Mouse (Mus musculus): ENCODE results near the gene Nek2. TPM values are rescaled to one million over a fixed set of nuclear protein-coding genes. Genes with fewer than 3 reads are reported as not detected.

The Nek2 gene
- polyA plus RNA-seq, 2 experiments, result 14.4 to 28.8 TPM

GRCm38 (mm10) chr1:191796238-191796896, 24.9 kb upstream of the Nek2 start:
- Histone ChIP-seq H3K4me2 (ENCODE audit: low read depth) (no peak overlapping the region), H3K4me3 (ENCODE audit: insufficient read depth in 1 of 2, low read depth in 2 of 2, low read length in 2 of 2) (no peak overlapping the region), H3K4me1 (replicated peaks; ENCODE audit: control insufficient read depth in 2 of 2, insufficient read depth in 2 of 2, low read length in 1 of 2) (peaks cover 0 to 10% of the 10 kb centered on the region in 2 experiments; a peak in 2 of 4 replicates), H3K9ac (replicated peaks) (no peak overlapping the region), H3K9me3 (ENCODE audit: control insufficient read depth, low read length) (no peaks in the 10 kb centered on the region), H3K36me3 (replicated peaks; ENCODE audit: control insufficient read depth, insufficient read depth, low read depth) (no peaks in the 10 kb centered on the region), H3K27ac (no peak overlapping the region), H3K27me3 (ENCODE audit: control insufficient read depth, insufficient read depth, low read length) (no peaks in the 10 kb centered on the region)
- WGBS (ENCODE audit: insufficient replicate concordance), result 73% methylated on average over 4 of the region's 4 CpGs
- TF ChIP-seq CTCF (IDR thresholded peaks at IDR 0.05; ENCODE audit: low read depth), result no peak
- no peak for TF ChIP-seq EP300 (IDR thresholded peaks at IDR 0.05; ENCODE audit: low read depth)
- ATAC-seq (ENCODE audit: insufficient read depth) (no peak), DNase-seq (ENCODE audit: low read depth in 3 of 3, low spot score in 3 of 3) (no peak)

GRCm38 (mm10) chr1:191802093-191802819, 19.0 kb upstream of the Nek2 start:
- Histone ChIP-seq H3K9me3 (ENCODE audit: control insufficient read depth, low read length) (no peaks in the 10 kb centered on the region), H3K4me1 (replicated peaks; ENCODE audit: control insufficient read depth in 2 of 2, insufficient read depth in 2 of 2, low read length in 1 of 2) (no peaks in the 10 kb centered on the region), H3K36me3 (replicated peaks; ENCODE audit: control insufficient read depth, insufficient read depth, low read depth) (no peaks in the 10 kb centered on the region), H3K9ac (replicated peaks) (no peak overlapping the region), H3K4me3 (ENCODE audit: insufficient read depth in 1 of 2, low read depth in 2 of 2, low read length in 2 of 2) (no peak overlapping the region), H3K4me2 (ENCODE audit: low read depth) (no peak overlapping the region), H3K27me3 (ENCODE audit: control insufficient read depth, insufficient read depth, low read length) (no peaks in the 10 kb centered on the region), H3K27ac (no peak overlapping the region)
- TF ChIP-seq CTCF (IDR thresholded peaks at IDR 0.05; ENCODE audit: low read depth) (no peak), EP300 (IDR thresholded peaks at IDR 0.05; ENCODE audit: low read depth) (no peak)
- no peak for ATAC-seq (ENCODE audit: insufficient read depth)
- WGBS (ENCODE audit: insufficient replicate concordance), result 50% methylated on average over 9 of the region's 9 CpGs
- no peak for DNase-seq (ENCODE audit: low read depth in 3 of 3, low spot score in 3 of 3)

GRCm38 (mm10) chr1:191802820-191803655, 18.2 kb upstream of the Nek2 start:
- WGBS (ENCODE audit: insufficient replicate concordance), result 48% methylated on average over 10 of the region's 10 CpGs
- Histone ChIP-seq H3K36me3 (replicated peaks; ENCODE audit: control insufficient read depth, insufficient read depth, low read depth) (no peaks in the 10 kb centered on the region), H3K9me3 (ENCODE audit: control insufficient read depth, low read length) (no peaks in the 10 kb centered on the region), H3K4me3 (ENCODE audit: insufficient read depth in 1 of 2, low read depth in 2 of 2, low read length in 2 of 2) (no peak overlapping the region), H3K9ac (replicated peaks) (no peak overlapping the region), H3K27ac (no peak overlapping the region), H3K27me3 (ENCODE audit: control insufficient read depth, insufficient read depth, low read length) (no peaks in the 10 kb centered on the region), H3K4me1 (replicated peaks; ENCODE audit: control insufficient read depth in 2 of 2, insufficient read depth in 2 of 2, low read length in 1 of 2) (no peaks in the 10 kb centered on the region), H3K4me2 (ENCODE audit: low read depth) (no peak overlapping the region)
- ATAC-seq (ENCODE audit: insufficient read depth) (no peak), DNase-seq (ENCODE audit: low read depth in 3 of 3, low spot score in 3 of 3) (no peak)
- no peak for TF ChIP-seq CTCF (IDR thresholded peaks at IDR 0.05; ENCODE audit: low read depth)
- no peak for TF ChIP-seq EP300 (IDR thresholded peaks at IDR 0.05; ENCODE audit: low read depth)

GRCm38 (mm10) chr1:191804747-191805146, 16.5 kb upstream of the Nek2 start:
- DNase-seq (ENCODE audit: low read depth in 3 of 3, low spot score in 3 of 3), result no peak
- ATAC-seq (ENCODE audit: insufficient read depth), result no peak
- WGBS (ENCODE audit: insufficient replicate concordance), result 33% methylated on average over 5 of the region's 5 CpGs

GRCm38 (mm10) chr1:191805788-191806187, 15.5 kb upstream of the Nek2 start:
- Histone ChIP-seq H3K4me2 (ENCODE audit: low read depth) (no peak overlapping the region), H3K9ac (replicated peaks) (no peak overlapping the region), H3K27me3 (ENCODE audit: control insufficient read depth, insufficient read depth, low read length) (no peaks in the 10 kb centered on the region), H3K4me1 (replicated peaks; ENCODE audit: control insufficient read depth in 2 of 2, insufficient read depth in 2 of 2, low read length in 1 of 2) (no peaks in the 10 kb centered on the region), H3K36me3 (replicated peaks; ENCODE audit: control insufficient read depth, insufficient read depth, low read depth) (no peaks in the 10 kb centered on the region), H3K4me3 (ENCODE audit: insufficient read depth in 1 of 2, low read depth in 2 of 2, low read length in 2 of 2) (no peak overlapping the region), H3K9me3 (ENCODE audit: control insufficient read depth, low read length) (no peaks in the 10 kb centered on the region), H3K27ac (no peak overlapping the region)
- 62% methylated on average over 6 of the region's 6 CpGs for WGBS (ENCODE audit: insufficient replicate concordance)
- DNase-seq (ENCODE audit: low read depth in 3 of 3, low spot score in 3 of 3) (no peak), ATAC-seq (ENCODE audit: insufficient read depth) (no peak)
- TF ChIP-seq EP300 (IDR thresholded peaks at IDR 0.05; ENCODE audit: low read depth) (no peak), CTCF (IDR thresholded peaks at IDR 0.05; ENCODE audit: low read depth) (no peak)

More at GRCm38 (mm10) chr1:191804747-191805146, 16.5 kb upstream of the Nek2 start:
- Histone ChIP-seq H3K9me3 (ENCODE audit: control insufficient read depth, low read length) (no peaks in the 10 kb centered on the region), H3K4me1 (replicated peaks; ENCODE audit: control insufficient read depth in 2 of 2, insufficient read depth in 2 of 2, low read length in 1 of 2) (no peaks in the 10 kb centered on the region), H3K27ac (no peak overlapping the region), H3K27me3 (ENCODE audit: control insufficient read depth, insufficient read depth, low read length) (no peaks in the 10 kb centered on the region), H3K36me3 (replicated peaks; ENCODE audit: control insufficient read depth, insufficient read depth, low read depth) (no peaks in the 10 kb centered on the region), H3K4me2 (ENCODE audit: low read depth) (no peak overlapping the region), H3K9ac (replicated peaks) (no peak overlapping the region), H3K4me3 (ENCODE audit: insufficient read depth in 1 of 2, low read depth in 2 of 2, low read length in 2 of 2) (no peak overlapping the region)
- TF ChIP-seq EP300 (IDR thresholded peaks at IDR 0.05; ENCODE audit: low read depth) (no peak), CTCF (IDR thresholded peaks at IDR 0.05; ENCODE audit: low read depth) (no peak)
